Mouse (Mus musculus): Measurements from ENCODE around the gene Ywhab.

Gene Ywhab

GRCm38 (mm10) chr2:164009227-164009626 lies 14.5 kb downstream of the Ywhab start:
- DNase-seq (ENCODE audit: low spot score) = no peak

GRCm38 (mm10) chr2:164010496-164010895 lies 15.7 kb downstream of the Ywhab start:
- DNase-seq (ENCODE audit: low spot score) = no peak

- DNase-seq (ENCODE audit: low spot score) = no peak
These were observed 16.2 kb downstream of the Ywhab start for GRCm38 (mm10) chr2:164010944-164011343.

DNA sequence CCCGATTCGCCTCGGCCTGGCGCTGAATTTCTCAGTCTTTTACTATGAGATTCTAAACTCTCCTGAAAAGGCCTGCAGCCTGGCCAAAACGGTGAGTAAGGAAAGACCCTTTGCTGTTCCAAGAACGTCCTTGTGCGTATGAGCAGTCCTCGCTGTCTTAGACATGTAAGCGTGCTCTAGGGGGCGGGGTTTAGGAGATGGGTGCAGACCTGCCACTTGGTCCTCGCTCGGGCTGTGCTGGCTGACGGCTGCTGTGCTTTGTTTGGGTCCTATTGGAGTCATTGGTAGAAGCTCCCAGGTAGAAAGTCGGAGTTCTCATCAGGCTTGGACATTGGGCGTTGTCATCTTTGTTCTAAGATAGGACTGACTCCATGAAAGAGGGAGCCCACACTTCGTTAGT lies 20.5 kb downstream of the Ywhab start:
- DNase-seq (ENCODE audit: low spot score) = no peak

DNA sequence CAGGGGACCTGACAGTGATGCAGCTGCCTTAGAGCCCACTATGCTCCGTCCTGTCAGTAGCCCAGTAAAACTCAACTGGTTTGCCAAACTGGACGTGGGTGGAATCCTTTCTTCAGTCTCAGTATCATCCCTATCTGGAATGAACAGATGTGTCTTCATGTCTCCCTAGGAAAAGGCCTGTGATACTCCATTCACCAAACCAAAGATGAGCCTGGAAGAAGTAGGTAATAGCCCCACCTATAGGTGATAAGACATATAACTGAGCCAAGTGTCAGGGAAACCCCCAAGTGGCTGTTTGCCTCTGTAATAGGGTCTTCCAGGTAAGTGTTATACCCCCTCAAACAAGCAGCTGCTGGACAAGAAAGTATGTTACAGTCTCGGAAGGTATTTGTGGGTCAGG lies 24.1 kb downstream of the Ywhab start:
- no peak for DNase-seq (ENCODE audit: low spot score)

DNA sequence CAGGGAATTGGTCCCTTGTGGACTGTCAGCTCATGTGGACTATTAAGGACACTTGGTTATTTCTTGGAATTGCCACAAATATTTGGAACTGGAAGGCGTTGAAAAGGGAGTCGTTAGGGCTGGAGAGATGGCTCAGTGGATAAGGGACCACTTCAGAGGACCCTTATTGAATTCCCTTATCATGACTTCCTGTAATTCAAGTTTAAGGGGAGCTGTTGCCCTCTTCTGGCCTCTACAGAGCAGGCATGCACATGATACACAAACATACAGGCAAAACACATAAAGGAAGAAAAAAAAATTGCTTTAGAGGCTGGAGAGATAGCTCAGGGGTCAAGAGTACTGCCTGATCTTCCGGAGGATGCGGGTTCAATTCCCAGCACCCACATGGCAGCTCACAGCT lies 25.2 kb downstream of the Ywhab start:
- no peak for DNase-seq (ENCODE audit: low spot score)

GRCm38 (mm10) chr2:164022104-164022503 lies 27.3 kb downstream of the Ywhab start:
- DNase-seq (ENCODE audit: low spot score) = no peak

- DNase-seq (ENCODE audit: low spot score) = no peak
These were observed 30.4 kb downstream of the Ywhab start, which contains the start of gene Pabpc1l for GRCm38 (mm10) chr2:164025150-164025549. TSS of gene Pabpc1l (plus strand) at chr2:164025450.

DNA sequence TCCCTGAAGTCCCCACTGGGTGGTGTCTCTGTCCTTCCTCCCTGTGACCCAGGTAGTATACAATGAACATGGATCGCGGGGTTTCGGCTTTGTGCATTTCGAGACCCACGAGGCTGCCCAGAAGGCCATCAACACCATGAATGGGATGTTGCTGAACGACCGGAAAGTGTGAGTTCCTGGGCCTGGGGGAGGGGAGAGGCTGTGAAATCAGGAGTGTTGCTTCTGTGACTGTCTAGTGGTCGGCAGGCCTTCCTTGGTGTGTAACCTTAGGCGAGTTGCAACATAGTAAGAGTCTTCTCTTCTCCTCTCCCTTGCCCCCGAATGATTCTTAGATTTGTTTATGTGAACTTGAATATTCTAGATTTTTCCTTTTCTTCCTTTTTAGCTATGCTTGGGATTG lies 36.4 kb downstream of the Ywhab start:
- no peak for DNase-seq (ENCODE audit: low spot score)

DNA sequence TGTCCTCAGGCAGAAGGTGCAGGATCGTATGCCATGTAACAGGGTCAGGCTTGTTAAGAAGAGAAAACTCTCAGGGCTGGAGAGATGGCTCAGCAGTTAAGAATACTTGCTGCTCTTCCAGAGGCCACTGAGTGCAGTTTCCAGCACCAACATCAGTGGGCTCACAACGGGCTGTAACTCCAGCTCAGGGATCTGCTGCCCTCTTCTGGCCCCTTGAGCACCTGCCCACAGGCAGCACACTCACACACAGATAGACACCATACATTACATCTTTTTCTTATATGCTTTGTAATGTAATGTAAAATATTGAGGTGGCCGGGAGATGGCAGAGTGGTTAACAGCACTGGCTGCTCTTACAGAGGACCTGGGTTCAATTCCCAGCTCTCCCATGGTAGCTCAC lies 38.2 kb downstream of the Ywhab start:
- no peak for DNase-seq (ENCODE audit: low spot score)

GRCm38 (mm10) chr2:164036520-164037019 lies 41.8 kb downstream of the Ywhab start:
- no peak for DNase-seq (ENCODE audit: low spot score)

- no peak for DNase-seq (ENCODE audit: low spot score)
These were observed 43.8 kb downstream of the Ywhab start for GRCm38 (mm10) chr2:164038407-164039028.

DNA sequence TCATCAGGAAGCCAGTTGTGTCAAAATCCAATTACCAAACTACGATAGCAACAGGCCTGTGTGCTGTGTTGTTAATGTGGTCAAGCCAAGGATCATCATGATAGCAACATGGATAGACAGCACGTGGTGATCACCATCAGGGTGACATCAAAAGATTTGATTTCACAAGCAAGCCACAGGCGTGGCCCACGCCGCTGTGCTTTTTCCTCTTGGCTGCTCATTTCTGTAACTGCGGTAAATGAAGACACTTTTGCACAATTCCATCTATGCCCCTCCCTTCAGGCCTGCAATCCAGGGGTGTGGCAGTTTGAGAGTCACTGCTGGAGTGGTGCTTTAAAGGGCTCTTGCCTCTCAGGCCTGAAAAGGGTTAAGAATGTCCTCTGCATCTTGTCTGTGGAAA lies 46.2 kb downstream of the Ywhab start:
- no peak for DNase-seq (ENCODE audit: low spot score)

DNA sequence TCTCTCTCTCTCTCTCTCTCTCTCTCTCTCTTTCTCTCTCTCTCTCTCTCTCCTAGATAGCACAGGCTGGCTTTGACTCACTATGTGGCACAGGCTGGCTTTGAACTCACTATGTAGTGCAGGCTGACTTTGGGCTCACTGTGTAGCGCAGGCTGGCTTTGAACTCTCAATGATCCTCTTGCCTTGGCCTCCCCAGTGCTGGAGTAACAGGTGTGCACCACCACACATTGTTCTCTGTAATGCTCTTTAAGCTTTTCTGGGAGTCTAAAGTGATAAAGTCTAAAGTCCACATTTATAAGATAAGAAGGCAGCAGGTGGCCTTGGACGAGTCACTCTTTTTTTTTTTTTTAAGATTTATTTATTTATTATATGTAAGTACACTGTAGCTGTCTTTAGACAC lies 46.8 kb downstream of the Ywhab start:
- DNase-seq (ENCODE audit: low spot score) = no peak

GRCm38 (mm10) chr2:164047197-164047690 lies 52.5 kb downstream of the Ywhab start:
- peak; percentile 72 for DNase-seq (ENCODE audit: low spot score)

DNA sequence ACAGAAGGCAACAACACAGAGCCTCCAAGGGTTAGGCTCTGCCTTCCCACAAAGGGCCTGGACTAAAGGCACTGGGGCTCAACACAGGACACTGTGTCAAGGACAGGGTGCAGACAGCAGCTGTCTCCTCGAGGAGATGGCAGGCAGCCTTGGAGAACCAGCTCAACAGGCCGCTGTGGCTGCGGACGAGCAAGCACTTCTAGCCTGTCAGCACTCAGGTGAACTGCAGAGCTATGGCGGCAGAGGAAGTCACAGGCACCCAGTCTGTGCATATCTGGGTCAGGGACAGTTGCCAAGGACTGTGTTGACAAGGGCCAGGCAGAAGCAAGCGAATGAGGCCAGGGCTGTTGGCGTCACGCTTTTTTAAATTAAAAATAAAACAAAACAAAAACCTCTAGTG lies 59.0 kb downstream of the Ywhab start:
- DNase-seq (ENCODE audit: low spot score) = no peak

DNA sequence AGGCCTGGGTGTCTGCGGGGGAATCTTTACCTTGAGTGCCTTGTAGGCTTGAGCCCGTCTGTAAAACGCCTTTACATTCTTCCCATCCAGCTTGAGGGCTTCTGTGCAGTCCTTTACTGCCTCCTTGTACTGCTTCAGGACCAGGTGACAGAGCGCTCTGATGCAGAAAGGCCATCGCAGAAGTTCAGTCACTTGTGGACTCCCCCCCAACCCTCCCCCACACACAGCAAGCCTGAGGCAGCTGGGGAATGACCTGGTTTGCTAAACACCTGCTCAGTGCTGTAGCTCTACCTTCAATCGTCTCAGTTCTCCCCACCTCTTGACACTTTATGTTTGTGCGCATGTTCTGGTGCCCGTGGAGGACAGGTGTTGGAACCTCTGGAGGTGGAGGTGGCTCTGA lies 59.9 kb downstream of the Ywhab start:
- no peak for DNase-seq (ENCODE audit: low spot score)

DNA sequence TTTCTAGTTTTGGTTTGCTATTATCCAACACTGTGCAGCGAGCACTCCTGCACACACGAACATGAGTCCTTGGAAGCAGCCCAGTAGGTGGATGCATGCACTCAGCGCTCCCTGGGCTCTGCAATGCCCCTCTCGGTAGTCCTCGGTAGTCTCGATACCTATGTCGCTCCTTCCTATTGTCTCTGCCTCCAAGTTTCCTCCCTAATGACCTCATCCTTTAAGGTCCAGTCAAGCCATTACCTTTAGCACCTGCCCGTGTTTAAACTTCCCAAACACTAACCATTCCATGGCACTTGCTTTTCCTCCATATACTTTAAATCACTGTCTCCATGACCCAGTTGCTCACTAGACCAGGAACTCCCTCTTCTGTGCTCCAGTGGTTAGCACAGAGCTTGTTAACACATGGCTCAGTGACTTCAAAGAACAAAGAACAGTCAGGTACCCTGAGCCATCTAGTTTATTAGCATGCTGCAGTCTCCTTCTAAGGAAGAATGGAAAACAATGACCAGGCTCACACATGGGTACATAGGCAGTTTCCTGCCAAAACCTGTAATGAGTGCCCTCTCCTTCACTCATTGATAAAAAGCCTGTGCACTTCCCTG lies 65.0 kb downstream of the Ywhab start:
- DNase-seq (ENCODE audit: low spot score) = no peak
